Mouse (Mus musculus) A20 (cell line): ENCODE data around the gene H2-M5.
"Not testable (repeated sequence)": the region's sequence is repeated elsewhere in the genome, so short reads cannot be mapped to it uniquely, and the experiment has no call there.

Experiments
- DNase-seq: peaks from one replicate; pipeline ENCODE4 v3.0.0-alpha.2; 2011; ENCODE audit warnings: low read depth, low spot score

Gene H2-M5

DNA sequence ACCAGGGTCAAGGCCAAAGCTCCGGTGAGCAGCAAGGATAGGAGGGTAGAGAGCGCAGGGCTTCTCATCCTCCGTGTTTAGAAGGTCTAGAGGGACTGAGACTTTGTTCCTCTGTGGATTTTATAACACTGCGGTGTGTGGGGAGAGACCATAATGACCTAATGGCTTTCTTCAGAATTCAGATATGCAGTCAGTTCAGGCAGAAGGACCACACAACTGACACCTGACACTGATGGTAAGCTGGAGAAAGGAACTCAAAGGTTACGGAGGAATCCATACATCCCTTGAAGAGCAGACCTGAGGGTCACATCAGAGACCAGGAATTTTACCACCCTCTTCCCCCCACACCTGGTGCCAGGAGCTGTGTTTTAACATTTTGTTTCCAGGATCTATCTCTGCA is at the start of gene H2-M5:
Gene H2-M5 (minus strand): TSS at position 101 of the 400 bp plus-strand sequence.
- no peak for DNase-seq

DNA sequence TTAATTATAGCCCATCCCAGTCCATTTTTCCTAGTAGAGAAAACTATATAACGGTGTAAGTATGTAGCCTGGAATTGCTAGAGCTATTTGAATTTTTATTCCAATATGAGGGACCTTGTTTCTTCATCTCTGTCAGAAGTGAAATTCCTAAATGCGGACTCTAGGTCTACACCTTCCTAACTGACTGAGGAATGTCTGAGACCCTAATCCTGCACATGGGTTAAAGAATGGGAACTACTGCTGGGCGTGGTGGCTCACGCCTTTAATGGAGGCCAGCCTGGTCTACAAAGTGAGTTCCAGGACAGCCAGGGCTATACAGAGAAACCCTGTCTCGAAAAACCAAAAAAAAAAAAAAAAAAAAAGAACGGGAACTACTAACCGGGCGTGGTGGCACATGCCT is 39.8 kb upstream of the H2-M5 start:
- DNase-seq: no peak

DNA sequence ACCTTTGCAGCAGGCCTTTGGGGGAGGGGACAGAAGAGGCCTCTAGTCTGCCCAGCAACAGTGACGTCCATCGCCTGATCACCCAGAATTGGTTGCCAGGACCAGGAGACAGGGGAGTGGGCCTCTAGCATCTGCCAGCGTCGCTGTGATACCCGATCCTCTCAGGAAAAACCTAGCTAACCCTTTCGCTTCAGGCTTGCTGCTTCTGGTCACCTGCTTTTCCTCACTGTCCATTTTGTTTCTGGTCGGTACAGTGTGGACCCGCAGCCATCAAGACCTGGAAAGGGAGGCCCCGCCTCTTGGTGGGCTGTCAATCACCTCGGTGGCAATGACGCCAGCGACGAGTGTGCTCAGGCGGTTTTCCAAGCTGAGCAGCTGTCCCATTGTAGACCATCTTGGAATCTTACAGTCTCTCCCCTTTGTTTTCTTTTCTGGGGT is 39.4 kb upstream of the H2-M5 start:
- peak; percentile 94 for DNase-seq

DNA sequence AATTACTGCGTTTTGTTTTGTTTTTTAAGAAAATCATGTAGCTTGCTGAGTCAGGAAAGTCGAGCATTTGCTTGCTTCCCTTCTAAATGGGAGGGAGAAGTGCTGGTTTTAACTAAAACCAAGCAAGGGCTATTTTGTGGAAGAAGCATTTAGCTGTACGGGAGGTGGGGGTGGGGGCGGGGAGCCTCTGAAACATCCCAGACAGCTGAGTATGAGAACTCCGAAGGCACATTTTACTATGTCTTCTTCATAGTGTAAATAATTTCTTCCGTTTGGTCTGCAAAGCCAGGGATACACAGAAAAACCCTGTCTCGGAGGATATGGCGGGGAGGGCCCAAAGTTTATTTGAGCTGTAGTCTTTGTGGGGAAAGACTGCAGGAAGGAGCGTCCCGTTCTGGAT is 38.9 kb upstream of the H2-M5 start:
- DNase-seq: no peak

DNA sequence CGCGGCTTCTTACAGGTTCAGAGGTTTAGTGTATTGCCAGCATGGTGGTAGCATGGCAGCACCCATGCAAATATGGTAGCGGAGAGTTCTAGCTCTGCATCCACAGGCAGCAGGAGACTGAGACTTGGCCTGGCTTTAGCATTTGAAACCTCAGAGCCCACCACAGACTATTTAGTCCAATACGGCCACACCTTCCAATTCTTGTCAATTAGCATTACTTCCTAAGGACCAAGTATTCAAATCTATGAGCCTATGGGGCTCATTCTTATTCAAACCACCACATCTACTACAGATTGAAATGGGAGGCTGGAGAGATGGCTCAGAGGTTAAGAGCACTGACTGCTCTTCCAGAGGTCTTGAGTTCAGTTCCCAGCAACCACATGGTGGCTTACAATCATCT is 38.1 kb upstream of the H2-M5 start:
- no peak for DNase-seq

DNA sequence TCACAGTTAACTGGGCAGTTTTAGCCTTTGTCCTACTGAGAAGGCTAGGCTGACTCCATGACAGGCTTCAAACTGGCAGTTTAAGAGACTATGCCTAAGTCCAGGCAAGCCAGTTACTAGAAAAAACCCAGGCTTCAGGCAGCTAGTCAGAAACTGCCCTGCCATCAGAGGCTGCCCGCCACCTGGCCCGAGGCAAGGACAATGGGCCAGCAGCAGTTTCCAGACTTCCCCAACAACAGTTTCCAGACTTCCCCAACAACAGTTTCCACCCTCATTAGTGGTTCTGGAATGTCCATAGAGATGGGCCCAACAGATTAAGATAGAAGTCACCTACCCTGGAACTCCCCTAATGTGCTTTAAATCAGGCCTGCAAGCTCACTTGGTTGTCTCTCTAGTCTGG is 37.1 kb upstream of the H2-M5 start:
- DNase-seq: no peak

DNA sequence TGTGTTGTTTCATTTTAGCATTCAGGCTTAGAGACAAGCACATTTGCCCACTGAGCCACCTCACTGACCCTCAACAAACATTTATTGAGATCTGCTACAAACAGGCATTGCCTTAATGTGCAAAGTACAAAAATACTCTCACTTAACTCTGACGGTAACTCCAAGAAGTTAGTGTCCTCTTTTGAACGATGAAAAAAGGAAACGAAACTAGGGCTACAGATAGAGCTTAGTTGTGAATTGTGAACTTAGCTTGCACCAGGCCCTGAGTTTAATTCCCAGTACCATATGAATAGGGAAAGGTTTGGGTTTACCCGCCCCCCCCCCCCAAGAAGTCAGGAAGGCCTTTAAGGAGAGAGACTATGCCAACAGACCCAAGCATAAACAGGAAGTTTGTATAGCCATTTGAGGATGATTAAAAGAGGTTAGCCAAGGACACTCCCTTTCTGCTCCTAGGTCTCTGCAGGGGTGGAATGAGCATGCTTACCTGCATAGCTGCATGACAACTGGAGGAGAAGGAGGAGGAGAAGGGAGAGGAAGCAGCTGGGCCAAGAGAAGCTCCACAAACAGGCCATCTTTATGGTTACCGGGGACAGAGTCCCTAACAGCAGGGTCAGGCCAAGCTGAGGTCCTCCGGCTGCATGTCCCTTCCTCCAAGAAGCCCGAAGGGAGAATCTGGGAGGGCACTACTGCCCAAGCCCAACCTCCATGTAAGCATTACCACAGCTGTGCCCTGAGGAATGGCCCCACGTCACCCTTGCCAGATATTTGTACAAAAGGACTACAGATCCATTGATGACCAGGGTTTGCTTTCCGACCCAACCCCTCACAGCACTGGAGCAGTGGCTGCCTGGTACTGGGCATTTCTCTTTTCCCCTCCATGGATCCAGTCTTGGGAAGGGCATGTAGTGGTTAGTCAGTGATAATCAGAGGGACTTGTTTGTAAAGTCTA is 33.6 kb upstream of the H2-M5 start, which contains the start of gene Mog:
Gene Mog (minus strand): TSS at position 771 of the 949 bp plus-strand sequence.
- DNase-seq: peak; percentile 67

DNA sequence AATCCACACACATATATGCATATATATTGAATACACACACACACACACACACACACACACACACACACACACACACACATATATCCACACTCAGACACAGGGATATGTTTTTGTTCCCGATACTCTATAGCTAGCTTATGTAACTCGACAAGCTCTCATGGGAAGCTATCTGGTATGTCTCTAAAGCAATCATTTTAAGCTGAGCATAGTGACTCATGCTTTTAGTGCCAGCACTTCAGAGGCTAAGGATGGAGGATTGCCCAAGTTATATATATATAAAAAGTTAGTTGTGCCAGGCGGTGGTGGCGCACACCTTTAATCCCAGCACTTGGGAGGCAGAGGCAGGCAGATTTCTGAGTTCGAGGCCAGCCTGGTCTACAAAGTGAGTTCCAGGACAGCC is 29.9 kb upstream of the H2-M5 start:
- DNase-seq: not testable (repeated sequence)

DNA sequence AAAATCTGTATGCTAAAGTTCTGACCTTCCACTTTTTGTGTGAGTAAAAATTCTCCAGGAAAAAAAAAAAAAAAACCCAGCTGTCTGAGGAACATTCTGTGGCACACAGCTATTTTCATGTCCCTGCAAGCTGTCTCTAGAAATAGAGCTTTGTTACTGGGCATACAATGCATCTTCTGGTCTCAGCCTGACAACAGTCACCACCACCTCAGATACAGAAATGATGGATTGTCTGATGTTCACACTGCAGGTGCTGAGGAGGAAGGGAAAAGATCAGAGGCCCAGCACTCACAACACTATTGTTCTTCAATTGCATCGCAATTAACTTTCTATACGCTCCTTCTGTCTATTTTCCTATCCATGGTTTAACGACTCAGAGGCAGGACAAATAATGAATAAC is 29.0 kb upstream of the H2-M5 start:
- no peak for DNase-seq

DNA sequence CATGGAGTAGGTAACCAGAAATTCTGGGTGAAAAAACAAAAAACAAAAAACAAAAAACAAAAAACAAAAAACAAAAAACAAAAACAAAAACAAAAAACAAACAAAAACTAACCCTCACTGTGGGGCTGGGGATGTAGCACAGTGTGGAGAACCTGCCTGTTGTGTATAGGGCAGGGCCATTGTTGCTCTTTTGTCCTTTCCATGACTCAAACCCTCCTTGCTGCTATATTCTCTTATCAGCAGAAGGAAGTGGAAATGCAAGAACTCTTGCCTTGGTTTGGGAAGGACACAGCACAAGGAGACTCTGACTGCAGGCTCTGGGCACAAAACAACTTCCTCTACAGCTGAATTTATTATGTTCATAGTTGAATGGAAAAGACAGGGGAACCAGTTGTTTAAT is 27.0 kb upstream of the H2-M5 start:
- DNase-seq: no peak

DNA sequence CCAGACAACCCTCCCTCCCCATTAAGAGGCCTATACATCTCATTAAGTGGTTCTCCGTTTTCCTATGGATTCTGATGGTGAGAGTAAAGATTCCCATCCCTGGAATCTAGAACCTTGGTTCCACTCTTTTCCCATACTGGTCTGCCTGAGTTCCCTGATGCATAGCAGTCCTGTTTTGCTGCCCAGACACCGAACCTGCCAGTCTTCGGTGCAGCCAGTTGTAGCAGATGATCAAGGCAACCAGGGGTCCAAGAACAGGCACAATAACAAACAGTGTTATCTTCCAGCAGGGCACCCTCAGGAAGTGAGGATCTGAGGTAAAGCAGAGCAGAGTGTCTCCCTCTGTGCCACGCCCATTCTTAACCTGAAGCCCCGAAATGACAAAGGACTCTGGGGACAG is 22.8 kb upstream of the H2-M5 start:
- DNase-seq: no peak

DNA sequence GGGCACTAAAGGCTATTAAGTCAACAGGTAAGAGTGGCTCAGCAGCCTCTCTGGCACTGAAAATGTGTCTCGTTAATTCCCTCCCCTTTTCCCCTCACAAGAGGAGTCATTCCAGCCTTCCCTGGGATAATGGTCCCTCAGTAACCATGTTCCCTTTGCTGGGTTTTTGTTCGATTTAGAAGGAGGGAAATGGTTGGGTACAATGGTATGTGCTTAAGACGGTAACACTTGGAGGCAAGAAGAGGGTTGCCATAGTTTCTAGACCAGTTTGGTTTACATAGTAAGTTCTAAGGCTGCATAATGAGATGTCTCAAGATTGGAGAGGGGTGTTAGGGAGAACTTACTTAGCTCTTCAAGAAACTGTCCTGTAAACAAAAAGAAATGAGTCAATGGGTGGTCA is 22.4 kb upstream of the H2-M5 start:
- no peak for DNase-seq

DNA sequence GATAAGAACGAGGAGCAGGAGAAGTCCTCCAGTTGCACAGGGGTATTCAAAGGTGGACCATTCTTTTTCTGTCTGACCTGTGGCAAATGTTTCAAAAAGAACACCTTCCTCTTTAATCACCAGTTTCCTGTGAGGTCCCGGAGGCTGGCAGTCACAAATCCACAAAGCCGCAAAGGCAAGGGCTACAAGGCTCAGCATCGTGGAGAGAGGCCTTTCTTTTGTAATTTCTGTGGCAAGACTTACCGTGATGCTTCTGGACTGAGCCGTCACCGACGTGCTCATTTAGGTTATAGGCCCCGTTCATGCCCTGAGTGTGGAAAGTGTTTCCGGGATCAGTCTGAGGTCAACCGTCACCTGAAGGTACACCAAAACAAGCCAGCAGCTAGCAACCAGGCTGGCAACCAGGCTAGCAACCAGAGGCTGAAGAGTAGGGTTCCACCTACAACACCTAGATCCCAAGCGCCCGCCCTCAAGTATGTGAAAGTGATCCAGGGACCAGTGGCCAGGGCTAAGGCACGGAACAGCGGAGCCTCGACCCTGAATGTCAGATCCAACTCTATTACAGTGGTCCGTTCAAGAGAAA is 20.2 kb upstream of the H2-M5 start:
- no peak for DNase-seq

DNA sequence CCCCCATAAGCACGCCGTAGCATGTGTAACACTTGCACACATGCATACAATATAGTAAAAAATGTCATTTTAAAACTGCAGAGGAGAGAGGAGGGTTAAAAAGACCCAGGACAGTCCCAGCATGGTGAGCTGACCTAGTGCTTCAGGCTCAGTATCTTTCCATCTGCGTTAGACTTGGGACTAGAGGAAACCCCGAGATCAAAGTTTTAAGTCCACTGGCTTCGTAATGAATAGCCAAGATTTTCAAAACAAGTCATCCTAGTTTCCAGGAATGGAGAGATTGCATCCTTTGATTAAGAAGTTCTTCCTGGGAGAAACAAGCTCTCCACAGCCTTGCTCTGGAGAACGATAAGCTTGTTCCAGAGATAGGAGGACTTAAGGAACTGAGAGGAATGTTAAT is 18.8 kb upstream of the H2-M5 start:
- no peak for DNase-seq

DNA sequence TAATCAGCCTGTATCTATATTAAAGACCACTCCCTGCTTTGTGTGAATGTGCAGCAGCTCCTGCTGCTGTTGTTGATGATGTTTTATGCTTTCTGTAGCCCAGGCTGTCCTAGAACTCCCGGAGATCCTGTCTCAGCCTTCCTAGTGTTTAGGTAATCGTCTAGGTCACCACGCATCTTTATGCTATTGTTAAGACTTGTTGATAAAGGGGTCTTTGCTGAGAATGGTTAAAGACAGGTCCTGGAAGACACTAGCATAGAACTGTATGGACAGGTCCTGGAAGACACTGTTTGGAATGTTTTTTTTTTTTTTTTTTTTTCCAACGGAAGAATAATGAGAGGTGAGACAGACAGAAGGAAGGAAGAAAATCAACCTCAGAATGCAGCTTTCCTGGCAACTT is 14.0 kb upstream of the H2-M5 start:
- DNase-seq: no peak

DNA sequence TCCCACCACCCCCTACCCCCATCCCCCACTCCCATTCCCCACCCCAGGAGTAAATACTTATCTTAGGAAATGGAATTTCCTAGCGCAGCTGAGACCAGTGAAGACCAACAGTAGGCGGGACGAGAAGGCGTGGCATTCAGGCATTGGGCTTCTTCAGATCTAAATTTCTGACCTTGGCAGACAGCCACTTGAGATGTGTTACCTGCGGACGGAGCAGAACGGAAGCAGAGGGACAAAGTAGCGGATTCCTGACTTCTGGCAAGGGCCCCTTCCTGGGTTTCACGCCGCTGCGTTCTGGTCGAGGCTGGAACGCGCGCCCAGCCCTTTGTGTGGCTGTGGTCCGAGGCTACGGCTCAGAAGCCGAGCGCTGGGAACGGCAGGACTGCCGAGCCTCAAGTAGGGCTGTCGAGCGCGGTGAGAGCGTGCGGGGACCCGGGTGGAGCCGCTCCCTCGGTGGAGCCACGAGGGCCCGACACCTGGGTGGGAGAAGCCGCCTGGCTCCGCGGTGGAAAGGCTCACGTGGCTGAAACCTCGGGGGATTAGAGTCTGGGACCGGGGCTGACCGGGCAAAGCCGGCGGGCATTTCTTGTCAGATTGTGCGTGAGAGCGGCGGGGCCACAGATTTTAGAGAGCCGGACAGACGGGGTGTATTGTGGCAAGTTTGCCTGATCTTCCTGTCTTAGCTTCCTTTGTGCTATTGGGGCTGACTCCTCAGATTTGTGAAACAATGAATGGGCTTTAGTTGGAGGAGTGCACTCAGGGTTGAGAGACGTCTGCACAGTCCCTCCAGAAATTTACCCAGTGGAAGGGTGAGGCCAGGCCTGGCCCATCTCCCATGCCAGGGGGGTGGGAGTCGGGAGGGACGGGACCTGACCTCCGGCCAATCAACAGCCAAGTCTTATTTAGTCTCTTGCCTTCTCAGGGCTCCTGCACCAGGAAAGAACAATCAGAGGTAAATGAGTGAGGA is 13.3 kb upstream of the H2-M5 start:
- DNase-seq: no peak

DNA sequence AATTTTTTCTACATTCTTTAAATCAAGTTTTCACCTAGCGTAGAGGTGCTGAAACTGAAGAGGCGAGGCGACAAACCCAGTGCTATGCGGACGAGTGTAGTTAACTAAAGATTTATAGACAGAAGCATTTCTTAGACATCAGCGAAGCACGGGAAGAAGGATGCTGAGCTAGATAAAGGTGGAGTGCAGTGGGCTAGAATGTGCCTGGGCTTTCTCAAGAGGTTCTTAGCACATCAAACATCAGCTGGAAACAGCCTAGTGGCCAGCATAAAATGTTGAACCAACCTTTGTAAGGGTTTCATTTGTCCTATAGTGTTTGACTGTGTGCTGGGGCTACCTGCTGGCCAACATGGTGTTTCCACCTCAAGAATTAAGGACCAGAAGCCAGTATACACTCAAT is 11.5 kb upstream of the H2-M5 start, which contains the start of gene Zfp57:
Gene Zfp57 (plus strand): TSS at position 301 of the 400 bp plus-strand sequence.
- DNase-seq: no peak

DNA sequence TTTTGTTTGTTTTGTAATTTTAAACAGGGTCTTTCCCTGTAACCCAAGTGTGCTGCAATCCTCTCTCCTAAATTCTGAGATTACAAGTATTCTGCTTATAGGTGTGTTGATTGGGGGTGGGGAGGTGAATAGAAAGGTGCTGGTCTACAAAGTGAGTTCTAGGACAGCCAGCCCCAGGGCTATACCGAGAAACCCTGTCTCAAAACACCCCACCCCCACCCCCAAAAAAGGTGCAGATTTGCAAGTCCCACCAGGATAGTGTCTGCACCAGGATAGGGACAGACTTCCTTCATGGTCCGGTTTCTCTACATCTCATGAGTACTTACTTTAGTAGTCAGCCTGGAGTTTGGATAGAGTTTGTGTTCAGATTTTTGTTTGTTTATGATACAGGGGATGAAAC is 9.1 kb upstream of the H2-M5 start:
- DNase-seq: no peak

DNA sequence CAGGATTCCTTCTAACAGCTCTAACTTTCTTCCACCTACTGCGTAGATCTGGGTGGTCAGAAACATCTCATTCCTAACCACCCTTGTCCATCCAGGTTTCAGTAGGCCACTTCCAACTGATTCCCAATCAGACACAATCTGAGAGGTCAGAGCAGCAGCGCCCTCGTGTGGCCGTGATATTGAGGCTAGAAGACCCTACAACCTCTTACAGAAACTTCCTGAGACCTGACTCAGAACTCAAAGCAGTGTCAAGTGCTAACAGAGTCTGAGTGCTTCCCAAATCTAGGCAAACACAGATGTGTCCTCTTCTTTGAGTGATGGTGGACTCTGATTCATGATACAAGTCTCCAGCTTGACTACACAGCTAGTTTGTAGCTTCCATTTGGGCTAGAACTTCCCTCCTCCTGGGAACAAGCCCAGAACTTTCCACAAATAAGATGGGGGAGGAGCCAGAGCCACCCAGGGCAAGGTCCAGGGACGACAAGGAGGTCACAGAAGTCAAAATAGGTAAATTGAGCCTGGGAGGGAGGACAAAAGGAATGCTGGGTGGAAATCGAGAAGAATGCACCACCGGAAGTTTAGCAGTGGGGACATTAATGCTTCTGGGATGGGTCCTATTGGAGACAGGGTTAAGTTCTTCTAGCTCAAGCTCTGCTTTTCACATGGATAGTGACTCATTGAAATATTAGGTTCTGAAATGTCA is 7.8 kb upstream of the H2-M5 start:
- DNase-seq: peak; percentile 74

DNA sequence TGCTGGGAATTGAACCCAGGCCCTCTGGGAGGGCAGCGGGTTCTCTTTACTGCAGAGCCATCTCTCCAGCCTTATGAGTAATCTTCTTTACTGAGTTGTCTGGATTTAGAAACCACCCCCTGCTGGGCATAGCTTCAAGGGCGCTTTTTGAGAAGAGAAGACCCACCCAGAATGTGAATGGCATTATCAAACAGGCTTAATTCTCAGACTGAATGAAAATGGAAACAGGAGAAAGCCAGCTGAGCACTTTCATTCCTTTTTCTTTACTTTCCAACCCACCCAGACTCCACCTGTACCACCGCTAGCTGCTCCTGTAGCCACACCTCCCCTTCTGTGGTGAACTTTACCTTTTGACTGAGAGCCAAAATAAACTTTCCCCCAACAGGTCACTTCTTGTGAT is 6.1 kb upstream of the H2-M5 start:
- DNase-seq: peak; percentile 50

DNA sequence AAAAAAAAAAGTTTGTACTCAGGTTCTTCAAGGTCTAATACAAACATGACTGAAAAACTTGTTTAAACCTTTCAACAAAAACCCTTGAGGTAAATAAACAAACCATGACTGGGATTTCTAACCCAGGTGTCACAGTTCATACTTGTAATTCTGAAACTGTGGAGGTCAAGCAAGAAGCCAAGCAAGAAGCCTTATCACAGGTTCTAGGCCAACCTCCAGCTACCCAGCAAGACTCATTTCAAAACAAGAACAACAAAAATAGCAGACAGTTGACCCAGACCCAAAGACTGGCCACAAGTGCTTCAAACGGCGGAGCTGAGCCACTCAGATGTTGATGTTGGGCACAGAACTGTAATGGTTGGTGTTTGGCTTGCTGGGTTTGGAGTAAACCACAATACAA is 5.2 kb upstream of the H2-M5 start:
- DNase-seq: peak; percentile 86
